8 mouse cellular contexts compared by ENCODE assay signal in the genomic region with DNA sequence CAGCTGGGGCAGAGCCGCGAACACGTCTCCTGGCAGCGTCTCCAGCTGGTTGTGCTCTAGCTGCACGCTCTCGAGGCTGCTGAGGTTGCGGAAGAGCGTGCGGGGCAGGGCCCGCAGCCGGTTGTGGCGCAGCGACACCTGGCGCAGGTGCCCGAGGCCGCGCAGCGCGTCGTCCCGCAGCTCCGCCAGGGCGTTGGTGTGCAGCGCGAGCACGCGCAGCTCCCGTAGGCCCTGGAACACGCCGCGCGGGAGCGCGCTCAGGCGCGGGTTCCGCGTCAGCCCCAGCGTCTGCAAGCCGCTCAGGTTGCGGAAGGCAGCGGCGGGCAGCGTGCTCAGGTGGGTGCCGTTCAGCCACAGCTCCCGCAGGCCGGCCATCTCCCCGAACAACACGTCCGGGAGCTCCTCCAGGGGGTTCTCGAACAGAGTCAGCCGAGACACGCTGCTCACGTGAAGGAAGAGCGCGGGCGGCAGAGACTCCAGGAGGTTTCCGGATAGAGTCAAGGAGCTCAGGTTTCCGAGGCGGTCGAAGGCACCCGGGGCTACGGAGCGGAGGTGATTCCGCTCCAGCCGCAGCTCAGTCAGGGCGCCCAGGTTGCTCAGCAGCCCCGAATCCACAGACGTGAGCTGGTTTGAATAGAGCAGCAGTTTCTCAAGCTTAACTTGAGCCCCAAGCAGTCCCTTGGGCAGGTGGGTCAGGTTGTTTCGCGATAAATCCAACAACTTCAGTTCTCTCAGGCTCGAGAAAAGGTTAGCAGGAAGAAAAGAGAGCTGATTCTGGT. TPM values are rescaled to one million over a fixed set of nuclear protein-coding genes. Genes with fewer than 3 reads are reported as not detected.
DNase-seq lines count a peak whose midpoint lies in the region; ATAC-seq and TF ChIP-seq lines count a peak whose summit lies in the region.

No protein-coding gene starts in this region.

- peak overlapping the region; percentile 54 for H3K4me3 ChIP-seq in embryonic facial prominence, embryonic 13.5 days
- peak overlapping the region; percentile 63 for H3K4me3 ChIP-seq in liver, postnatal 0 days (ENCODE audit: low read depth, low read length)
- peak overlapping the region; percentile 53 for H3K4me3 ChIP-seq in neural tube, embryonic 12.5 days

- H3K9me3 ChIP-seq in embryonic facial prominence, embryonic 13.5 days, result no peaks in the 10 kb centered on the region
- H3K9me3 ChIP-seq in liver, postnatal 0 days (ENCODE audit: low read length), result no peaks in the 10 kb centered on the region
- no peaks in the 10 kb centered on the region for H3K9me3 ChIP-seq in neural tube, embryonic 12.5 days

- DNase-seq in CD4-positive, CD25-positive, alpha-beta regulatory T cell, adult 2 months (ENCODE audit: low read depth, low spot score), result peak; percentile 65
- DNase-seq in adrenal gland, postnatal 25 days, result peak; percentile 27
- peak; percentile 36 to 44 for DNase-seq in heart, postnatal 14 days
- peak; percentile 34 to 55 for DNase-seq in kidney, postnatal 4 days
- DNase-seq in liver, postnatal 0 days, result peak; percentile 65
- DNase-seq in thymus, adult 18-20 months, result peak; percentile 13 to 22

- H3K27me3 ChIP-seq in embryonic facial prominence, embryonic 13.5 days, result peaks cover 72% of the 10 kb centered on the region
- peaks cover 35% of the 10 kb centered on the region for H3K27me3 ChIP-seq in liver, postnatal 0 days (ENCODE audit: insufficient read depth, low read length)
- H3K27me3 ChIP-seq in neural tube, embryonic 12.5 days (replicated peaks), result peaks cover 66% of the 10 kb centered on the region

- H3K36me3 ChIP-seq in embryonic facial prominence, embryonic 13.5 days, result no peaks in the 10 kb centered on the region
- H3K36me3 ChIP-seq in liver, postnatal 0 days (replicated peaks; ENCODE audit: insufficient read depth, low read length), result no peaks in the 10 kb centered on the region; the same call in 1 of the 2 replicates
- no peaks in the 10 kb centered on the region for H3K36me3 ChIP-seq in neural tube, embryonic 12.5 days

- H3K27ac ChIP-seq in embryonic facial prominence, embryonic 13.5 days, result no peak overlapping the region
- H3K27ac ChIP-seq in liver, postnatal 0 days (ENCODE audit: low read depth), result no peak overlapping the region
- no peak overlapping the region for H3K27ac ChIP-seq in neural tube, embryonic 12.5 days

- TF ChIP-seq EP300 in liver, postnatal 0 days (IDR thresholded peaks at IDR 0.05; ENCODE audit: low read depth), result no peak

- TF ChIP-seq CTCF in liver, postnatal 0 days (IDR thresholded peaks at IDR 0.05; ENCODE audit: low read depth), result peak; percentile 21; the same call in 1 of the 2 replicates

- intact Hi-C loops in heart, postnatal 14 days (cut with DNase I), result no loop called here

- ATAC-seq in embryonic facial prominence, embryonic 13.5 days (ENCODE audit: insufficient number of reproducible peaks, insufficient read depth, low FRiP score, low TSS enrichment, low read depth), result peak; percentile 38; the same call in 1 of the 2 replicates
- peak; percentile 69 for ATAC-seq in liver, postnatal 0 days
- ATAC-seq in neural tube, embryonic 12.5 days (ENCODE audit: low FRiP score, low read depth), result peak; percentile 37

- peak overlapping the region; percentile 99 for H3K4me2 ChIP-seq in embryonic facial prominence, embryonic 13.5 days
- H3K4me2 ChIP-seq in liver, postnatal 0 days (ENCODE audit: low read depth, low read length), result peak overlapping the region; percentile 95
- peak overlapping the region; percentile 99 for H3K4me2 ChIP-seq in neural tube, embryonic 12.5 days (replicated peaks)

- peak overlapping the region; percentile 68 for H3K9ac ChIP-seq in embryonic facial prominence, embryonic 13.5 days
- peak overlapping the region; percentile 55 for H3K9ac ChIP-seq in liver, postnatal 0 days (replicated peaks)
- peak overlapping the region; percentile 55 for H3K9ac ChIP-seq in neural tube, embryonic 12.5 days

- H3K4me1 ChIP-seq in embryonic facial prominence, embryonic 13.5 days, result peaks cover 19% of the 10 kb centered on the region
- H3K4me1 ChIP-seq in liver, postnatal 0 days (ENCODE audit: insufficient read depth), result peaks cover 19% of the 10 kb centered on the region
- peaks cover 21% of the 10 kb centered on the region for H3K4me1 ChIP-seq in neural tube, embryonic 12.5 days

- under 1% methylated on average over 72 of the region's 72 CpGs for WGBS in embryonic facial prominence, embryonic 13.5 days
- 2% methylated on average over 64 of the region's 72 CpGs for WGBS in liver, postnatal 0 days (ENCODE audit: insufficient replicate concordance)
- WGBS in neural tube, embryonic 12.5 days, result under 1% methylated on average over 72 of the region's 72 CpGs

RNA-seq across cellular contexts. Expression of a gene that starts 1.8 kb away (rescaled TPM):
- total RNA-seq in adrenal gland, postnatal 25 days (2021), result 0.15 and 0.71 TPM in 2 replicates
- 1.1 and 1.6 TPM in 2 replicates for polyA plus RNA-seq in embryonic facial prominence, embryonic 13.5 days (2015; fragmentation: Nextera tagmentation; extraction: Ambion mirVana)
- total RNA-seq in heart, postnatal 14 days (2021), result under 1 TPM; 0.33 to 0.39 TPM
- 17.5 and 17.7 TPM in 2 replicates for polyA plus RNA-seq in liver, postnatal 0 days (2015; fragmentation: Nextera tagmentation; extraction: Ambion mirVana)
- 1.3 and 1.6 TPM in 2 replicates for polyA plus RNA-seq in neural tube, embryonic 12.5 days (2016; fragmentation: Nextera tagmentation; extraction: Ambion mirVana)

RNA-seq across cellular contexts. Expression of a gene that starts 25.7 kb away (rescaled TPM):
- total RNA-seq in adrenal gland, postnatal 25 days (2021), result not detected in 2 replicates
- 1.1 and 1.4 TPM in 2 replicates for polyA plus RNA-seq in embryonic facial prominence, embryonic 13.5 days (2015; fragmentation: Nextera tagmentation; extraction: Ambion mirVana)
- under 1 TPM; 0.29 to 0.33 TPM for total RNA-seq in heart, postnatal 14 days (2021)
- 0.11 TPM in 2 replicates for polyA plus RNA-seq in liver, postnatal 0 days (2015; fragmentation: Nextera tagmentation; extraction: Ambion mirVana)
- polyA plus RNA-seq in neural tube, embryonic 12.5 days (2016; fragmentation: Nextera tagmentation; extraction: Ambion mirVana), result 0.27 and 0.41 TPM in 2 replicates

RNA-seq across cellular contexts. Expression of a gene that starts 41.5 kb away (rescaled TPM):
- 2.2 and 3.1 TPM in 2 replicates for total RNA-seq in adrenal gland, postnatal 25 days (2021)
- 0.10 TPM in 1 of 2 replicates, not detected in the other for polyA plus RNA-seq in embryonic facial prominence, embryonic 13.5 days (2015; fragmentation: Nextera tagmentation; extraction: Ambion mirVana)
- total RNA-seq in heart, postnatal 14 days (2021), result under 1 TPM in 1 of 2 experiments, not detected in 1; 0.14 TPM
- polyA plus RNA-seq in liver, postnatal 0 days (2015; fragmentation: Nextera tagmentation; extraction: Ambion mirVana), result 10.9 and 12.0 TPM in 2 replicates
- polyA plus RNA-seq in neural tube, embryonic 12.5 days (2016; fragmentation: Nextera tagmentation; extraction: Ambion mirVana), result not detected in 2 replicates

Comparison
In these comparisons a context has a peak if more than half of its experiments do, and no peak if none do; other contexts are left out.
1. RNA of a gene that starts 41.5 kb away (polyA plus RNA-seq): 10.9 to 12.0 TPM in liver, postnatal 0 days; 0.10 TPM in embryonic facial prominence, embryonic 13.5 days and not detected in neural tube, embryonic 12.5 days; every median in the first group is over 10 times any median in the second.
2. Peak in every context shown above with its lines, with median percentiles within 50 percentile points of each other: DNase-seq, ATAC-seq, H3K4me2 ChIP-seq, H3K4me3 ChIP-seq and H3K9ac ChIP-seq.